Mouse (Mus musculus): ENCODE data around the gene Frmd8. TPM values are rescaled to one million over a fixed set of nuclear protein-coding genes. Genes with fewer than 3 reads are reported as not detected.
"Not testable (repeated sequence)": the region's sequence is repeated elsewhere in the genome, so short reads cannot be mapped to it uniquely, and the experiment has no call there.

Frmd8 gene
- polyA plus RNA-seq, 1 experiment, result 25.3 TPM

DNA sequence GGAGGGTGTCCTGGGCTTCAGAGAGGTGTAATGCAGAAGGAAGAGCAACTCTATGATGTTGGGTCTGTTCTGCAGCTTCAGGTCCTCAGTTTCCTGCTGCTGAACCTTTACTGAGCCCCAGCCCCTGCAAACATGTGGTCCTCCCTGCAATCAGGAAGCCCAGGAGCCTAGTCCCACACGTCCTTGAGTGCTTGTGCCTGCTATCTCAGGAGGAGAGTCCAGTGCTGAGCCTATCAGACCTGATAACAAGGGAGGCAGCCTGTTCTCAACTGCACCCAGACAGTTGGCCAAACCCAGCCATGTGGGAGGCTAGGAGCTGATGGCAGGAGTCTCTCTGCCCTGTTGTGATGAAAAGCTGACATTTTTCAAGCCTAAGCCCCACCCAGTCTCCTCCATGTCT, 8.9 kb upstream of the Frmd8 start:
- H3K4me3 ChIP-seq (ENCODE audit: control insufficient read depth, low read depth, low read length), result no peak overlapping the region
- peaks cover 6% of the 10 kb centered on the region; the same call in 1 of the 2 replicates for H3K4me1 ChIP-seq (ENCODE audit: control insufficient read depth, insufficient read depth, low read length)
- no peaks in the 10 kb centered on the region for H3K27me3 ChIP-seq (ENCODE audit: control insufficient read depth, insufficient read depth, low read length)
- no peak for TF ChIP-seq POLR2A (IDR thresholded peaks at IDR 0.05; ENCODE audit: control insufficient read depth, low read depth, low read length)
- TF ChIP-seq CTCF (IDR thresholded peaks at IDR 0.05; ENCODE audit: control insufficient read depth, insufficient read depth, insufficient replicate concordance, low read depth, low read length), result no peak
- no peak overlapping the region for H3K27ac ChIP-seq (ENCODE audit: control insufficient read depth, insufficient read depth, low read depth, low read length)
- H3K36me3 ChIP-seq (ENCODE audit: control insufficient read depth, insufficient read depth, low read length), result no peaks in the 10 kb centered on the region

DNA sequence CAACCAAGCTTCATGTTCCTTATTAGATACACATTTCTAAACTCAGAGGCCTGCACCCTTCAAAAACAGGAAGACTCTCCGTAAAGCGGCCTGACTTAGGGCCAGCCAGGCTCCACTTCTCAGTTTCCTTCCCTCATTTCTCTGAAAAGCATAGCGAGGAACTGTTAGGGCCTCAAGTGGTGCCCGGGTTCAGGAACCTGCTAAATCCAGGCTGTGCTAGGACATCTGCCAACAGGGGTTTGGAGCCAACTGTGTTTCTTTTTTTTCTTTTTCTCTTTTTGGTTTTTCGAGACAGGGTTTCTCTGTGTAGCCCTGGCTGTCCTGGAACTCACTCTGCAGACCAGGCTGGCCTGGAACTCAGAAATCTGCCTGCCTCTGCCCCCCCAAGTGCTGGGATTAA, 7.0 kb upstream of the Frmd8 start:
- not testable (repeated sequence) for H3K27ac ChIP-seq (ENCODE audit: control insufficient read depth, insufficient read depth, low read depth, low read length); H3K4me3 ChIP-seq (ENCODE audit: control insufficient read depth, low read depth, low read length); H3K36me3 ChIP-seq (ENCODE audit: control insufficient read depth, insufficient read depth, low read length); H3K27me3 ChIP-seq (ENCODE audit: control insufficient read depth, insufficient read depth, low read length)
- peaks cover 15% of the 10 kb centered on the region for H3K4me1 ChIP-seq (ENCODE audit: control insufficient read depth, insufficient read depth, low read length)

DNA sequence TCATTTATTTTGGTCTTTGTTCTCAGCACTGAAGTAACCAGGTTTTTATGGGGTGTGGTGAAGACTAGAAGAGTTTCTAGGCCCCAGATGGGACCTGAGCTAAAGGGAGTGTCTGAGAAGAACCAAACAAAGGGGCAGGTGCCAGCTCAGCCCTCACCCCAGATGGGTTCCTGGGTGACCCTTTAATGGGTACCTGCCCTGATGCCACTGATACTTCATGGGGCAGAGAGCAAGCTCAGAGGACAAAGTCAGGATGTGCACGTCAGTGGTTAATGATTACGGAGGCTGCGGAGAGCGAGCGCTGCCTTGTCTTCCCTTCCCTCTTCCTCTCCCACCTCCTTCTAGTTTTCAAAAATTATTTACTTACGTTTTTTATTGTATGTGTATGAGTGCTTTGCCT, 6.1 kb upstream of the Frmd8 start:
- peaks cover 15% of the 10 kb centered on the region for H3K4me1 ChIP-seq (ENCODE audit: control insufficient read depth, insufficient read depth, low read length)
- H3K36me3 ChIP-seq (ENCODE audit: control insufficient read depth, insufficient read depth, low read length), result no peaks in the 10 kb centered on the region
- no peak for TF ChIP-seq POLR2A (IDR thresholded peaks at IDR 0.05; ENCODE audit: control insufficient read depth, low read depth, low read length)
- no peak for TF ChIP-seq CTCF (IDR thresholded peaks at IDR 0.05; ENCODE audit: control insufficient read depth, insufficient read depth, insufficient replicate concordance, low read depth, low read length)
- H3K27ac ChIP-seq (ENCODE audit: control insufficient read depth, insufficient read depth, low read depth, low read length), result no peak overlapping the region
- H3K4me3 ChIP-seq (ENCODE audit: control insufficient read depth, low read depth, low read length), result no peak overlapping the region
- H3K27me3 ChIP-seq (ENCODE audit: control insufficient read depth, insufficient read depth, low read length), result no peaks in the 10 kb centered on the region

DNA sequence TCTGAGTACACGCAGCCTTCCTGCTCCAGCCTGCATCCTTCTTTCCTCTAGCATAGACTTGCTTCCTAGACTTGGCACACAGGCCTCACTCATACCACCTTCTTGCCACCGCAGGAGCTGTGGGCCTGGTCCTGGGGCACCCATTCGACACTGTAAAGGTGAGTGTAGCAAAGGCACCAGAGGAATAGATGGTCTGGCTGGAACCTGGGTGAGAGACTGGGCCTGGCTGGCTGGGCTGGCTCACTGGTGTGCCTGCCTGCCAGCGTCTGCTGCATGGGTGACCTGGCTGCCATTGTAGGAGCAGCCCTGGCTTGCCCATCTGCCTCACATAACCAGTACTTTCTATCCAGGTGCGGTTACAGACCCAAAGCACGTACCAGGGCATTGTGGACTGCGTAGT, 4.7 kb upstream of the Frmd8 start:
- Histone ChIP-seq H3K36me3 (ENCODE audit: control insufficient read depth, insufficient read depth, low read length) (no peaks in the 10 kb centered on the region), H3K27me3 (ENCODE audit: control insufficient read depth, insufficient read depth, low read length) (no peaks in the 10 kb centered on the region), H3K4me1 (ENCODE audit: control insufficient read depth, insufficient read depth, low read length) (peaks cover 20% of the 10 kb centered on the region), H3K27ac (ENCODE audit: control insufficient read depth, insufficient read depth, low read depth, low read length) (peak overlapping the region; percentile 40), H3K4me3 (ENCODE audit: control insufficient read depth, low read depth, low read length) (no peak overlapping the region; the same call in 1 of the 2 replicates)
- TF ChIP-seq CTCF (IDR thresholded peaks at IDR 0.05; ENCODE audit: control insufficient read depth, insufficient read depth, insufficient replicate concordance, low read depth, low read length), result no peak
- no peak for TF ChIP-seq POLR2A (IDR thresholded peaks at IDR 0.05; ENCODE audit: control insufficient read depth, low read depth, low read length)

DNA sequence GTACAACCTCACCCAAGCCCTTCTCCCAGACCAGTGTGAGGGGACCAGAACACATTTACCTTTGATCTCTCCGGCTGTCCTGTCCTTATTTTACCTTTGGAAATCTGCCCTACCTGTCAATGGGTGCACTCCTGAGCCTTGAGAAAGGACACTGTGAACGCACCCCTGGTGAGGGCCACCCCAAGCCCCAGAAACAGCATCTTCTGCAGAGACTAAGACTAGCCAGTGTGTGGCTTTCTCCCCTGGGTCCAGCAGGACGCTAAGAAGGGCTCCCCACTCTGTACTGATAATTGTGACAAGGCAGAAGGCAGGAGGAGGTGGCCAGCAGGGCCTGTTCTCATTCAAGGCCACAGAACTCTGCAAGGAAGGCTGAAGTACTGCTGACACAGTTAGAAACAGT, 3.8 kb upstream of the Frmd8 start:
- H3K27me3 ChIP-seq (ENCODE audit: control insufficient read depth, insufficient read depth, low read length), result no peaks in the 10 kb centered on the region

DNA sequence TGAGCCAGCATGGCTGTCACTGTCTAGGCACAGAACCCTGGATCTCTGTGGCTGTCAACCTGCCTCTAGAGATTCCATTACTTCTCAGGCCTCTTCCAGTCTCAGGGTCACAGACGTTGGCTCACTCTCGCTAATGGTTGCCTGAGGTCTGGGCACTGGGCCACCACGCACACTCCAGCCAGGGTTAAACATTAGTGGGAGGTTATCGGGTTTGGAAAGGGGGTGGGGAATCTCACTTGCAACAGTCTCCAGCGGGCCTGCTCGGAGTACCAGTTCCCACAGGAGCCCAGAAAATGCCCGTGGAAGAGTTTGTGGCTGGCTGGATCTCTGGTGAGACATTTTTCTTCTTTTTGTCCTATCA, 3.3 kb upstream of the Frmd8 start:
- Histone ChIP-seq H3K27ac (ENCODE audit: control insufficient read depth, insufficient read depth, low read depth, low read length) (peak overlapping the region; percentile 59), H3K36me3 (ENCODE audit: control insufficient read depth, insufficient read depth, low read length) (no peaks in the 10 kb centered on the region), H3K4me3 (ENCODE audit: control insufficient read depth, low read depth, low read length) (peak overlapping the region; percentile 28), H3K27me3 (ENCODE audit: control insufficient read depth, insufficient read depth, low read length) (no peaks in the 10 kb centered on the region), H3K4me1 (ENCODE audit: control insufficient read depth, insufficient read depth, low read length) (peaks cover 22% of the 10 kb centered on the region)
- no peak for TF ChIP-seq POLR2A (IDR thresholded peaks at IDR 0.05; ENCODE audit: control insufficient read depth, low read depth, low read length)
- no peak for TF ChIP-seq CTCF (IDR thresholded peaks at IDR 0.05; ENCODE audit: control insufficient read depth, insufficient read depth, insufficient replicate concordance, low read depth, low read length)

More for the DNA sequence above, 3.8 kb upstream of the Frmd8 start:
- Histone ChIP-seq H3K4me1 (ENCODE audit: control insufficient read depth, insufficient read depth, low read length) (peaks cover 20% of the 10 kb centered on the region), H3K27ac (ENCODE audit: control insufficient read depth, insufficient read depth, low read depth, low read length) (peak overlapping the region; percentile 59), H3K36me3 (ENCODE audit: control insufficient read depth, insufficient read depth, low read length) (no peaks in the 10 kb centered on the region), H3K4me3 (ENCODE audit: control insufficient read depth, low read depth, low read length) (peak overlapping the region; percentile 28)
- no peak for TF ChIP-seq CTCF (IDR thresholded peaks at IDR 0.05; ENCODE audit: control insufficient read depth, insufficient read depth, insufficient replicate concordance, low read depth, low read length)
- TF ChIP-seq POLR2A (IDR thresholded peaks at IDR 0.05; ENCODE audit: control insufficient read depth, low read depth, low read length), result peak; percentile 56

DNA sequence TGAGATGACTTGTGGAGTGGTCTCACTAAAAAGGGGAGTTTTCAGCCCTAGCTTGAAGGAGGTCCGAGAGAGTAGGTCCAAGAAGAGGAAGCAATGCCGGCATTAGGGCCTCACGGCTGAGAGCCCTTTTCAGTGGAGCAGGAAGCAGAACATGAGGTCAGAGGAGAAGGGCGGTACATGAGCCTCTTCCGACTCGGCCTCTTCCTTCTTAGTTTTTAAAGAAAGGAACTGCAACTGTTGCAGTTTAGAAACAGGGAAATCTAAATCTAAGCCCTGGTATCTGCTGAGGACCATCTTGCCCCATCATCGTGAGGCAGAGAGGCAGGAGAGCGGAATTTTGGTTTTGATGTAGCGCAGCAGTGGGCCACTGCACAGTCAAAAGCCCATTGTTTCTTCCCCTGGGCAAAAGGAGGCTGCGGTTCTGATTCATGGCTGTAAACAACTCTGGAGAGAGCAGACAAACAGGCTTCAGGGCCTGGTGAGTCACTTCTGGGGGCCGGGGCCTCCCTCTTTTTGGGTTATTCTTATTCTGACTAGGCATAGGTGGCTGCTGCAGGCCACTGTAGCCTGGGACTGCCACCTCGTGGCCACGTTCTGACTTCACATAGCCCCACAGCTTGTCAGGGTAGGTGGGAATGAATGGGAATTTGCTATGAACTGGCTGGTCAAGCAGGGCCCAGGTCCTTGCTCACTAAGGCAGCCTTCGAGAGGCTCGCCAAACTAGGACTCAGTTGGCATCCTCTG, 2.7 kb upstream of the Frmd8 start, which contains the start of gene Slc25a45:
TSS of gene Slc25a45 (plus strand) at position 191 of the 744 bp plus-strand sequence.
- peaks cover 22% of the 10 kb centered on the region for H3K4me1 ChIP-seq (ENCODE audit: control insufficient read depth, insufficient read depth, low read length)
- peak within 1 kb of the TSS; percentile 40 for H3K4me3 ChIP-seq (ENCODE audit: control insufficient read depth, low read depth, low read length)
- H3K36me3 ChIP-seq (ENCODE audit: control insufficient read depth, insufficient read depth, low read length), result no peaks in the 10 kb centered on the region
- no peaks in the 10 kb centered on the region for H3K27me3 ChIP-seq (ENCODE audit: control insufficient read depth, insufficient read depth, low read length)
- TF ChIP-seq POLR2A (IDR thresholded peaks at IDR 0.05; ENCODE audit: control insufficient read depth, low read depth, low read length) (0 out of 2 replicates have a peak, but pooled peaks have one; percentile 20), CTCF (IDR thresholded peaks at IDR 0.05; ENCODE audit: control insufficient read depth, insufficient read depth, insufficient replicate concordance, low read depth, low read length) (peak; percentile 39; the same call in 1 of the 2 replicates)
- peak within 1 kb of the TSS; percentile 59 for H3K27ac ChIP-seq (ENCODE audit: control insufficient read depth, insufficient read depth, low read depth, low read length)

All from testis, adult 2 months (tissue).